Mouse (Mus musculus) bone marrow, adult 2 months (tissue): ENCODE results near the gene Tmprss11g.

Experiments
- CTCF ChIP-seq: fragments of 200-500 bp; IDR thresholded peaks from 2 replicates; pipeline ENCODE4 v1.5.1; 2011; ENCODE audit warnings: low read length, control low read depth; ENCODE audit not compliant: control insufficient read depth, insufficient read depth
- POLR2A ChIP-seq: fragments of 200-500 bp; IDR thresholded peaks from 2 replicates; pipeline ENCODE4 v1.6.1; 2011; ENCODE audit warnings: low read depth, mild to moderate bottlenecking, control low read depth, low read length, borderline replicate concordance; ENCODE audit not compliant: control insufficient read depth

GRCm38 (mm10) chr5:86482562-86482961 is 35.8 kb downstream of the Tmprss11g start:
- TF ChIP-seq POLR2A (no peak), CTCF (no peak)
